Mouse (Mus musculus) C2C12 (cell line): Measurements from ENCODE around the gene Pars2.

ENCODE experiments used
- CEBPB ChIP-seq: IDR thresholded peaks from one replicate; pipeline ENCODE4 v1.6.1; 2011; ENCODE audit warnings: low read depth, mild to moderate bottlenecking, control low read depth, moderate library complexity
- CTCF ChIP-seq: IDR thresholded peaks from one replicate; pipeline ENCODE4 v1.5.1; 2011; ENCODE audit not compliant: control insufficient read depth, insufficient read depth, insufficient read length
- MAX ChIP-seq: IDR thresholded peaks from one replicate; pipeline ENCODE4 v1.6.1; 2011; ENCODE audit warnings: mild to moderate bottlenecking, control low read depth
- MYOD1 ChIP-seq: IDR thresholded peaks from one replicate; pipeline ENCODE4 v1.6.1; 2011; ENCODE audit warnings: low read depth; ENCODE audit not compliant: control insufficient read depth, insufficient read length

- TF ChIP-seq CTCF (no peak), CEBPB (no peak), MYOD1 (no peak), MAX (no peak)
Measured at GRCm38 (mm10) chr4:106645797-106646196, 5.1 kb upstream of the Pars2 start.
